Mouse (Mus musculus) limb, embryonic 14.5 days (tissue): ENCODE measurements around the gene Dcn. TPM values are rescaled to one million over a fixed set of nuclear protein-coding genes. Genes with fewer than 3 reads are reported as not detected.

Experiments
- ATAC-seq: fragments of 200-750 bp; cut with Nextera tagmentation; 2 replicates; pipeline ENCODE4 v1.8.0; 2017; ENCODE audit warnings: low read depth, moderate number of reproducible peaks, moderate TSS enrichment; ENCODE audit not compliant: low FRiP score
- DNase-seq: peaks from one replicate; pipeline ENCODE4 v3.0.0-alpha.2; 2015; ENCODE audit warnings: low spot score
- H3K27ac ChIP-seq: fragments of 300-500 bp; sonication (generic); replicated peaks from 2 replicates; pipeline ENCODE4 v1.5.1; 2014; ENCODE audit warnings: low read depth, mild to moderate bottlenecking, low read length, moderate library complexity, mixed read lengths
- H3K27me3 ChIP-seq: fragments of 300-500 bp; sonication (generic); 2 replicates; pipeline ENCODE4 v1.6.1; 2014; ENCODE audit warnings: low read length, mixed read lengths; ENCODE audit not compliant: control insufficient read depth, insufficient read depth
- H3K36me3 ChIP-seq: fragments of 300-500 bp; sonication (generic); 2 replicates; pipeline ENCODE4 v1.6.1; 2014; ENCODE audit warnings: mild to moderate bottlenecking, low read length, moderate library complexity, mixed read lengths; ENCODE audit not compliant: control insufficient read depth, insufficient read depth
- H3K4me1 ChIP-seq: fragments of 300-500 bp; sonication (generic); 2 replicates; pipeline ENCODE4 v1.6.1; 2014; ENCODE audit warnings: antibody characterized with exemption, low read length, mixed read lengths; ENCODE audit not compliant: control insufficient read depth, insufficient read depth
- H3K4me2 ChIP-seq: fragments of 300-500 bp; sonication (generic); replicated peaks from 2 replicates; pipeline ENCODE4 v1.6.1; 2014; ENCODE audit warnings: low read depth, mild to moderate bottlenecking, low read length, moderate library complexity; ENCODE audit not compliant: severe bottlenecking
- H3K4me3 ChIP-seq: fragments of 300-500 bp; sonication (generic); replicated peaks from 2 replicates; pipeline ENCODE4 v1.5.1; 2014; ENCODE audit warnings: low read length
- H3K9ac ChIP-seq: fragments of 300-500 bp; sonication (generic); 2 replicates; pipeline ENCODE4 v1.6.1; 2014; ENCODE audit warnings: mild to moderate bottlenecking, low read depth, low read length, moderate library complexity; ENCODE audit not compliant: severe bottlenecking
- H3K9me3 ChIP-seq: fragments of 300-500 bp; sonication (generic); 2 replicates; pipeline ENCODE4 v1.6.1; 2016; ENCODE audit warnings: low read length; ENCODE audit not compliant: control insufficient read depth
- POLR2A ChIP-seq: fragments of 200-500 bp; IDR thresholded peaks from 2 replicates; pipeline ENCODE4 v1.8.0; 2012; ENCODE audit warnings: inconsistent platforms, mild to moderate bottlenecking, moderate library complexity, borderline replicate concordance; ENCODE audit not compliant: insufficient read depth, insufficient read length; ENCODE audit errors: extremely low read depth
- WGBS: fragments of 180-500 bp; shearing (Covaris S2); extraction: QIAGEN DNeasy Blood & Tissue Kit; methylation state at CpG from one replicate; pipeline ENCODE4 v1.1.7; 2014; 5-methylcytosine and 5-hydroxymethylcytosine counted together
- polyA plus RNA-seq, 2 experiments: library from polyadenylated mRNA; depleted of rRNA in 1 of 2; stranded (reverse) in 1 of 2; unstranded in 1 of 2; fragments of >200 nt; fragmentation: Nextera tagmentation in 1 of 2; extraction: Ambion mirVana in 1 of 2; gene quantifications; 2 replicates each; pipeline versions ENCODE4 v1.2.1 to v1.2.3; 2012 to 2014

Gene Dcn
- polyA plus RNA-seq (2012; rRNA removed), result 435 and 512 TPM in 2 replicates
- polyA plus RNA-seq (2014; fragmentation: Nextera tagmentation; extraction: Ambion mirVana), result 720 and 758 TPM in 2 replicates

DNA sequence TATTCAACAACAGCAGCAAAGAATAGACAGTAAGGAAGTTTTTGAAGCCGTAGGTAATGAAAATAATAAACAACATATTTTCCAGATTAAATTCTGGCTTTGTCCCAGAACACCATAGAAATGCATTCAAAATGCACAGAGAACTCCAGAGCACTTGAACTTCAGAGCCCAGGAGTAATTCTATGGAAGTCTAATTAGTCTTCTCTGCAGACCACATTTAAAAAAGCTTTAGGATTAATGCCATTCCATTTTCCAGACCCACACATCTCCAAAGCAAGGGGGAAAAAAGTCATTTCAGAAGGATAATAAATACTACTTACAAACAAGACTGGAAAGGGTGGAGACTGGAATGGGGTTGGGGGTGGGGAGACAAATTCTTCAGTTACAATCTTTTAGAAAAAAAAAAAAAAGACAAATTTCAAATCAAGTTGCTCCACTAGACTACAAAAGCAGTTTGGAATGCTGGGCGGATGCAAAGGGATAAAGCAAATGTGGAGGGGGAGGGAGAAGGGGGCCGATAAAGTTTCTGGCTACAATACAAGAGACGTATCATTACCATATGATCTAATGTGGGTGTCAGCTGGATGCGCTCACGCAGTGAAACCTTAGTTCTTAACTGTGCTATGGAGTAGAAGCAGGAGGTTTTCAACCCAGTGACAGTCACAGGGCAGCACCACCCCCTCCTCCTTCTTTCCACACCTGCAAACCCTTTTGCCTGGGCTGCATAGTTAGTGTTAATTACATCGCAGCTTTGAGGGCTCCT, at the start of gene Dcn:
Dcn (plus strand) TSS at position 606 of the 763 bp plus-strand sequence.
- H3K27ac ChIP-seq, result peak within 1 kb of the TSS; percentile 85

DNA sequence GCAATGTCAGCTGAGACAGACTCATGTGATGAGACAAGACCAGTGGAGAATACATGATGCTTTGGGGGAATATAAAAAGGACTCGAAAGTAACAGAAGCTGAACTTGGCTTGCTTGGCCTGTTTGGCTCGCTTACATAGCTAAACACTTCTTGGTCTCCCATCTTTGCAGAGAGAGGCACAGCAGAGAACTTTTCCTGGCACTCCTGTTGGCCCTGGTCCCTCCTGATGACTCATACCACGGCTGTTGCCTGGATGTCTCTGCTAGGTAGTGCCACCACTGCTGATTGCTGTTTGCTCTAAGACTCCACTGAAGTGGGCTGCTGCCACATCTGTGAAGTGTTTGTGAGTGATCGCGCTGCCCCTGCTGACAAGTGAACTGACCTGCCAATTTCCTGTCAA, 42.7 kb upstream of the Dcn start:
- H3K9ac ChIP-seq, result no peak overlapping the region
- no peak for TF ChIP-seq POLR2A
- no peak overlapping the region for H3K4me2 ChIP-seq
- H3K9me3 ChIP-seq, result no peaks in the 10 kb centered on the region
- DNase-seq, result no peak
- H3K4me3 ChIP-seq, result no peak overlapping the region
- H3K27ac ChIP-seq, result no peak overlapping the region
- WGBS, result 72% methylated on average over 5 of the region's 5 CpGs
- ATAC-seq, result no peak
- H3K4me1 ChIP-seq, result no peaks in the 10 kb centered on the region
- no peaks in the 10 kb centered on the region for H3K27me3 ChIP-seq
- no peaks in the 10 kb centered on the region for H3K36me3 ChIP-seq

More for the DNA sequence above, at the start of gene Dcn:
- H3K9ac ChIP-seq, result peak within 1 kb of the TSS; percentile 65
- 3% methylated on average over 7 of the region's 7 CpGs for WGBS
- peaks cover 19% of the 10 kb centered on the region for H3K4me1 ChIP-seq
- TF ChIP-seq POLR2A, result peak; percentile 51; the same call in 1 of the 2 replicates
- ATAC-seq (peak; percentile 89), DNase-seq (peak; percentile 90)
- H3K4me2 ChIP-seq, result peak within 1 kb of the TSS; percentile 49
- no peaks in the 10 kb centered on the region for H3K9me3 ChIP-seq
- H3K4me3 ChIP-seq, result peak within 1 kb of the TSS; percentile 30
- no peaks in the 10 kb centered on the region for H3K36me3 ChIP-seq
- H3K27me3 ChIP-seq, result no peaks in the 10 kb centered on the region

DNA sequence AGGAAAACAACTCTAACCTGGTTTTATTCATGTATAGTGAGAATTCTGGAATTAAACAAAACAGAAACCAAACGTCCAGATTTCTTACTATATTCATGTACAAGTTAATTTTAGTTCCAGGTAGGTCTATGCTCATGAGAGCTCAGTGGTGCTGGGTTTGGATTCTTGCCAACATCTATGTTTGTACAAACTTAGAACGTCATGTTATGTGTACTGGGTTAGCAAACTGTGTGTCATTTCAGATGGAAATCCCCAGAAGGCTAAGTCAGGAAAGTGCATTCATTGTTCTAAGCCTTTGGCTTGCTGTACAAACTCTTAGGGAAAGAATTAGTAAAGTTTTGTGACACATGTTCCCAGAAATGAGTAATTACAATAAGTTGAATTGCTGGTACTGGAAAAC, 37.1 kb upstream of the Dcn start:
- DNase-seq, result no peak
- no peak for TF ChIP-seq POLR2A
- H3K9me3 ChIP-seq, result no peaks in the 10 kb centered on the region

DNA sequence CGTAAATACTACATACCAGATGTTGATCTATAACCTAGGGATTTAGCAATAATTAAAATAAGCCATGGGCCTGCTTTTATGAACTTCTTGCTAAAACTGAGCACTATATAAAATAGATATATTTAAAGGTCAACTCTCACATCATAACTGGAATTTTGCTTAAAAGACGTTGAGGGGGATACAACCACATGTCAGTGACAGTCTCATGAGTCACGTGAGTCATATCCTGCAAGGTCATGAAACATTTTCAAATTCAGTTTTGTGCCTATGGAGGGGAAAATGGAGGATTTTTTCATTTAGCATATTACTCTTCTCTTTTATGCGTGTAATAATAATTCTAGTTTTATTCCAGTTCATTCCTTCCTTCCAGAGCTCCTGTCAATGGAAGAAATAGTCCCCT, 32.9 kb upstream of the Dcn start:
- no peaks in the 10 kb centered on the region for H3K9me3 ChIP-seq
- ATAC-seq (no peak), DNase-seq (no peak)
- no peaks in the 10 kb centered on the region for H3K4me1 ChIP-seq
- no peak overlapping the region for H3K27ac ChIP-seq
- H3K9ac ChIP-seq, result no peak overlapping the region
- no peaks in the 10 kb centered on the region for H3K36me3 ChIP-seq
- no peak overlapping the region for H3K4me3 ChIP-seq
- H3K27me3 ChIP-seq, result no peaks in the 10 kb centered on the region
- no peak for TF ChIP-seq POLR2A
- H3K4me2 ChIP-seq, result no peak overlapping the region
- 47% methylated on average over 4 of the region's 4 CpGs for WGBS

More for the DNA sequence above, 37.1 kb upstream of the Dcn start:
- no peak overlapping the region for H3K27ac ChIP-seq
- H3K36me3 ChIP-seq, result no peaks in the 10 kb centered on the region
- H3K4me1 ChIP-seq, result no peaks in the 10 kb centered on the region
- no peak overlapping the region for H3K4me2 ChIP-seq
- H3K9ac ChIP-seq, result no peak overlapping the region
- no peaks in the 10 kb centered on the region for H3K27me3 ChIP-seq
- ATAC-seq, result no peak
- WGBS, result 35% methylated on average over 2 of the region's 2 CpGs
- no peak overlapping the region for H3K4me3 ChIP-seq

DNA sequence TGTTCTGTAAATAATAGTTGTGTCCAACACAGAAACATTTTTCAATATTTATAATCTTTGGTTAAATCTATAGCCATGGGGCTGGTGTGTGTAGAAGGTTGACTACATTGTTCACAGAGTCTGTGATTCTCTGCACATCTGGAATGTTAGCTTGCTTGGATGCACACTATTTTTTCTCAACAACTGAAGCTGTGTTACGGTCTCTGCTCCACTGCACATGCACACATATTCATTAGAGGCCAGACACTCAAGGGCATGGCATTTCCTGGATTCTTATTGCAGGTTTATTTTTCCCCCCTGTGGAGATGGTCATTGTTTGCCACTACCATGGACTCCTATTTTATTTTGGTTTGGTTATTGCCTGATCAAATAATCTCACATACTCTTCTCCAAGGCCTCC, 26.5 kb upstream of the Dcn start:
- H3K9ac ChIP-seq, result no peak overlapping the region
- peaks cover 9% of the 10 kb centered on the region for H3K4me1 ChIP-seq
- DNase-seq, result no peak
- no peak overlapping the region for H3K27ac ChIP-seq
- H3K4me3 ChIP-seq, result no peak overlapping the region
- H3K4me2 ChIP-seq, result no peak overlapping the region
- no peaks in the 10 kb centered on the region for H3K36me3 ChIP-seq
- no peak for ATAC-seq
- no peaks in the 10 kb centered on the region for H3K27me3 ChIP-seq
- no peaks in the 10 kb centered on the region for H3K9me3 ChIP-seq
- no peak for TF ChIP-seq POLR2A
- WGBS, result 43% methylated on average over 1 of the region's 1 CpGs
